Mouse (Mus musculus): Measurements from ENCODE around the gene Gbp2b.
"Not testable (repeated sequence)": the region's sequence is repeated elsewhere in the genome, so short reads cannot be mapped to it uniquely, and the experiment has no call there.

Gbp2b gene

GRCm38 (mm10) chr3:142594547-142594946 lies at the start of gene Gbp2b:
TSS of gene Gbp2b (plus strand) at chr3:142594847.
- no peak for DNase-seq (ENCODE audit: low read depth, low spot score)

- DNase-seq (ENCODE audit: low read depth, low spot score) = no peak
Measured at GRCm38 (mm10) chr3:142546690-142547089, 48.0 kb upstream of the Gbp2b start.

GRCm38 (mm10) chr3:142550052-142550676 lies 44.5 kb upstream of the Gbp2b start:
- DNase-seq (ENCODE audit: low read depth, low spot score) = no peak

GRCm38 (mm10) chr3:142554601-142555000 lies 40.0 kb upstream of the Gbp2b start:
- no peak for DNase-seq (ENCODE audit: low read depth, low spot score)

GRCm38 (mm10) chr3:142555623-142556022 lies 39.0 kb upstream of the Gbp2b start:
- no peak for DNase-seq (ENCODE audit: low read depth, low spot score)

- DNase-seq (ENCODE audit: low read depth, low spot score) = no peak
Measured at GRCm38 (mm10) chr3:142559632-142560228, 34.9 kb upstream of the Gbp2b start, which contains the start of gene Gbp3. TSS of gene Gbp3 (plus strand) at chr3:142560026.

- DNase-seq (ENCODE audit: low read depth, low spot score) = peak; percentile 19
Measured at GRCm38 (mm10) chr3:142560296-142560948, 34.2 kb upstream of the Gbp2b start.

- DNase-seq (ENCODE audit: low read depth, low spot score) = no peak
Measured at GRCm38 (mm10) chr3:142561045-142561646, 33.5 kb upstream of the Gbp2b start.

- no peak for DNase-seq (ENCODE audit: low read depth, low spot score)
Measured at GRCm38 (mm10) chr3:142561666-142562065, 33.0 kb upstream of the Gbp2b start.

- not testable (repeated sequence) for DNase-seq (ENCODE audit: low read depth, low spot score)
Measured at GRCm38 (mm10) chr3:142567490-142567889, 27.2 kb upstream of the Gbp2b start.

GRCm38 (mm10) chr3:142570738-142571137 lies 23.9 kb upstream of the Gbp2b start:
- DNase-seq (ENCODE audit: low read depth, low spot score) = no peak

GRCm38 (mm10) chr3:142577108-142577507 lies 17.5 kb upstream of the Gbp2b start:
- no peak for DNase-seq (ENCODE audit: low read depth, low spot score)

GRCm38 (mm10) chr3:142578342-142578741 lies 16.3 kb upstream of the Gbp2b start:
- no peak for DNase-seq (ENCODE audit: low read depth, low spot score)

GRCm38 (mm10) chr3:142583067-142583466 lies 11.6 kb upstream of the Gbp2b start:
- no peak for DNase-seq (ENCODE audit: low read depth, low spot score)

GRCm38 (mm10) chr3:142587386-142587785 lies 7.3 kb upstream of the Gbp2b start:
- DNase-seq (ENCODE audit: low read depth, low spot score) = no peak

GRCm38 (mm10) chr3:142588888-142589287 lies 5.8 kb upstream of the Gbp2b start:
- no peak for DNase-seq (ENCODE audit: low read depth, low spot score)

- no peak for DNase-seq (ENCODE audit: low read depth, low spot score)
Measured at GRCm38 (mm10) chr3:142590431-142591067, 4.1 kb upstream of the Gbp2b start.

GRCm38 (mm10) chr3:142597923-142598322 lies 3.3 kb downstream of the Gbp2b start:
- no peak for DNase-seq (ENCODE audit: low read depth, low spot score)

- DNase-seq (ENCODE audit: low read depth, low spot score) = no peak
Measured at GRCm38 (mm10) chr3:142601675-142602074, 7.0 kb downstream of the Gbp2b start.

- DNase-seq (ENCODE audit: low read depth, low spot score) = no peak
Measured at GRCm38 (mm10) chr3:142618658-142619057, 24.0 kb downstream of the Gbp2b start.

GRCm38 (mm10) chr3:142619606-142620005 lies 25.0 kb downstream of the Gbp2b start:
- DNase-seq (ENCODE audit: low read depth, low spot score) = no peak

Data from c-Kit-negative CD71-positive TER-119-positive erythroid progenitor cells, embryonic 14.5 days (primary cell).